ENCODE assay signal across 8 mouse cellular contexts in genomic region chr2:128211022-128211880, GRCm38 (mm10).
DNase-seq lines count a peak whose midpoint lies in the region; ATAC-seq and TF ChIP-seq lines count a peak whose summit lies in the region.

No protein-coding gene starts in this region.

- H3K27ac ChIP-seq in embryonic facial prominence, embryonic 15.5 days (replicated peaks) = no peak overlapping the region
- 0 out of 2 replicates have a peak overlapping the region, but pooled peaks have one; percentile 42 for H3K27ac ChIP-seq in kidney, postnatal 0 days
- H3K27ac ChIP-seq in midbrain, embryonic 11.5 days (ENCODE audit: low read depth, low read length) = no peak overlapping the region

- no peaks in the 10 kb centered on the region for H3K36me3 ChIP-seq in embryonic facial prominence, embryonic 15.5 days
- H3K36me3 ChIP-seq in kidney, postnatal 0 days (ENCODE audit: insufficient read depth, low read length) = no peaks in the 10 kb centered on the region
- H3K36me3 ChIP-seq in midbrain, embryonic 11.5 days (ENCODE audit: control insufficient read depth, insufficient read depth, low read length) = no peaks in the 10 kb centered on the region

- TF ChIP-seq CTCF in kidney, postnatal 0 days (IDR thresholded peaks at IDR 0.05; ENCODE audit: low read depth) = no peak

- ATAC-seq in frontal cortex, adult (ENCODE audit: low TSS enrichment) = peak; percentile 72
- 0 out of 2 replicates have a peak, but pooled peaks have one; percentile 29 for ATAC-seq in embryonic facial prominence, embryonic 15.5 days (ENCODE audit: insufficient number of reproducible peaks, low FRiP score, low TSS enrichment, low read depth)
- peak; percentile 46; the same call in 1 of the 2 replicates for ATAC-seq in kidney, postnatal 0 days (replicated peaks; ENCODE audit: low FRiP score, low read depth)
- ATAC-seq in midbrain, embryonic 11.5 days (ENCODE audit: low FRiP score) = peak; percentile 46; the same call in 1 of the 2 replicates

- peaks cover 2% of the 10 kb centered on the region; the same call in 1 of the 2 replicates for H3K27me3 ChIP-seq in embryonic facial prominence, embryonic 15.5 days
- no peaks in the 10 kb centered on the region for H3K27me3 ChIP-seq in kidney, postnatal 0 days (ENCODE audit: insufficient read depth, low read length)
- H3K27me3 ChIP-seq in midbrain, embryonic 11.5 days (ENCODE audit: control insufficient read depth, insufficient read depth, low read length) = no peaks in the 10 kb centered on the region

- DNase-seq in frontal cortex, postnatal 14 days (ENCODE audit: low spot score in 2 of 2) = no peak
- peak; percentile 38 for DNase-seq in kidney, postnatal 0 days (ENCODE audit: low spot score)
- DNase-seq in midbrain, embryonic 11.5 days (ENCODE audit: low spot score, missing footprints) = peak; percentile 89
- DNase-seq in urinary bladder, postnatal 10 days (ENCODE audit: low spot score) = no peak
- DNase-seq in cerebellum, adult 9-10 months = no peak
- no peak for DNase-seq in frontal cortex, postnatal 10 days (ENCODE audit: low spot score in 2 of 2)

- no peak overlapping the region for H3K9ac ChIP-seq in embryonic facial prominence, embryonic 15.5 days
- H3K9ac ChIP-seq in kidney, postnatal 0 days (ENCODE audit: low read depth, low read length) = no peak overlapping the region
- peak overlapping the region; percentile 33 for H3K9ac ChIP-seq in midbrain, embryonic 11.5 days (ENCODE audit: low read length)

- H3K4me2 ChIP-seq in embryonic facial prominence, embryonic 15.5 days (replicated peaks) = peak overlapping the region; percentile 32; the same call in 1 of the 2 replicates
- peak overlapping the region; percentile 28 for H3K4me2 ChIP-seq in kidney, postnatal 0 days (ENCODE audit: low read length)
- peak overlapping the region; percentile 29; the same call in 1 of the 2 replicates for H3K4me2 ChIP-seq in midbrain, embryonic 11.5 days

- no peak overlapping the region for H3K4me3 ChIP-seq in embryonic facial prominence, embryonic 15.5 days (replicated peaks)
- H3K4me3 ChIP-seq in kidney, postnatal 0 days (replicated peaks; ENCODE audit: low read depth, low read length) = no peak overlapping the region
- no peak overlapping the region for H3K4me3 ChIP-seq in midbrain, embryonic 11.5 days (ENCODE audit: low read depth, low read length)

- peaks cover 25% of the 10 kb centered on the region for H3K4me1 ChIP-seq in embryonic facial prominence, embryonic 15.5 days
- peaks cover 13% of the 10 kb centered on the region for H3K4me1 ChIP-seq in kidney, postnatal 0 days (replicated peaks; ENCODE audit: insufficient read depth, low read length)
- peaks cover 11% of the 10 kb centered on the region for H3K4me1 ChIP-seq in midbrain, embryonic 11.5 days (ENCODE audit: control insufficient read depth, insufficient read depth, low read length)

- WGBS in embryonic facial prominence, embryonic 15.5 days = 19% methylated on average over 19 of the region's 19 CpGs
- 24% methylated on average over 19 of the region's 19 CpGs for WGBS in kidney, postnatal 0 days
- 17% methylated on average over 19 of the region's 19 CpGs for WGBS in midbrain, embryonic 11.5 days

- no peaks in the 10 kb centered on the region for H3K9me3 ChIP-seq in embryonic facial prominence, embryonic 15.5 days (replicated peaks)
- H3K9me3 ChIP-seq in kidney, postnatal 0 days (replicated peaks; ENCODE audit: low read length) = no peaks in the 10 kb centered on the region
- H3K9me3 ChIP-seq in midbrain, embryonic 11.5 days (ENCODE audit: control insufficient read depth, low read length) = no peaks in the 10 kb centered on the region

Comparison
In these comparisons a context has a peak if more than half of its experiments do, and no peak if none do; other contexts are left out.
1. DNase-seq: peak in kidney, postnatal 0 days (single experiment) and midbrain, embryonic 11.5 days (single experiment); none in frontal cortex, postnatal 14 days (0 of 2), urinary bladder, postnatal 10 days (single experiment), cerebellum, adult 9-10 months (single experiment) and frontal cortex, postnatal 10 days (0 of 2).
2. Peak in every context shown above with its lines, with median percentiles within 50 percentile points of each other: ATAC-seq and H3K4me2 ChIP-seq.